Mouse (Mus musculus): ENCODE results near the gene Gtf2h4. TPM values are rescaled to one million over a fixed set of nuclear protein-coding genes. Genes with fewer than 3 reads are reported as not detected.

Gene Gtf2h4
- total RNA-seq, 2 experiments from 2014 or later: 16.9 to 17.4 TPM

DNA sequence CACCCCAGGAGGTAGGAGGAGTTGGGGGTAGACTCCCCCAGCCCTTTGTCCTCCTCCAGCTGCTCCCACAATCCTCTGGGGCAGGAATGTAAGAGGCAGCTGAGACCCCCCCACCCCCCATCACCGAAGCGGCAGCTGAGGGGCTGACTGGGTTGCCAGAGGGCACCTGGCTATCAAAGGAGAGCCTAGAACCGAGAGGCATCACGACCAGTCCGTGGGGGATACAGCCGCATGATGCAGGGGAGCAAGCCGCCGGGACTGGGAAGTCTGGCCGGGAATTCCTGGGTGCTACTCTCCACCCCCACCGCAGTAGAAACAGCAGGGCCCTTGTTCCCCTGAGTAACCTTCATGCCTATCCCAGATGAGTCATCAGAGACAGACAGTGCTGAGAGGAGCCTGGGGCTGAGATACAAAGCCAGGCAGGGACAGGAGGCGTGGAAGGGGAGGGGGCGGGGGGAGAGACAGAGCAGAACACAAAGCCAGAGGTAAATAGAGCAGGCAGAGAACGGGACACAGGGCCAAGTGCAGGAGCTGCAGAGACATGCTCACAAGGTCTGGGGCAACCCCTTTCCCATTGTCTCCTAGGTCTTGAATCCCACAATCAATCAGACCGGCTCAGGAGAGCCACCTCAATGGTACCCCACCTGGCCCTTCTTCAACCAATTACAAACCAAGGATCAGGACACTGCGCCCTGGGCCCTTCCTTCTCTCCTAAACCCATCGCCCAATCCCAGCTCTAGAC, 24.4 kb upstream of the Gtf2h4 start:
- DNase-seq: peak; percentile 10 to 30
- intact Hi-C loops (cut with DNase I): no loop called here

DNA sequence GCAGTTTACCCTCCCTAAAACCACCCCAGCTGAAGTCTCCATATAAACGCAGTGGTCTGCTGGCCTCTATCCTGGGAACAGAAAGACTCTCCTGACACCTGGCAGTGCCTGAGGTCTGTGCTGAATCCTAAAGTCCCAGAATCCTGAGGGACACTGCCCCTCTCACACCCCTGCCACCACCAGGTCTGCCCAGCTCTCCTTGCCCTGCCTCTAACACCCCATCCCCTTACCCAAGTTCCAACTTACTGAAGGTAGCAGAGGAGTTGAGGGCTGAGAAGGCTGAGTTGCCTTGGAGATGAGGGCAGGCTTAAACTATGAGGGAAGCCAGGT, 23.9 kb upstream of the Gtf2h4 start:
- intact Hi-C loops (cut with DNase I): no loop called here
- no peak for DNase-seq

GRCm38 (mm10) chr17:35696691-35697090, 23.2 kb upstream of the Gtf2h4 start:
- intact Hi-C loops (cut with DNase I): no loop called here
- no peak for DNase-seq

- no peak for DNase-seq
- intact Hi-C loops (cut with DNase I): no loop called here
Measured at GRCm38 (mm10) chr17:35695289-35695688, 21.8 kb upstream of the Gtf2h4 start.

GRCm38 (mm10) chr17:35693906-35694305, 20.4 kb upstream of the Gtf2h4 start:
- DNase-seq: no peak
- intact Hi-C loops (cut with DNase I): no loop called here

DNA sequence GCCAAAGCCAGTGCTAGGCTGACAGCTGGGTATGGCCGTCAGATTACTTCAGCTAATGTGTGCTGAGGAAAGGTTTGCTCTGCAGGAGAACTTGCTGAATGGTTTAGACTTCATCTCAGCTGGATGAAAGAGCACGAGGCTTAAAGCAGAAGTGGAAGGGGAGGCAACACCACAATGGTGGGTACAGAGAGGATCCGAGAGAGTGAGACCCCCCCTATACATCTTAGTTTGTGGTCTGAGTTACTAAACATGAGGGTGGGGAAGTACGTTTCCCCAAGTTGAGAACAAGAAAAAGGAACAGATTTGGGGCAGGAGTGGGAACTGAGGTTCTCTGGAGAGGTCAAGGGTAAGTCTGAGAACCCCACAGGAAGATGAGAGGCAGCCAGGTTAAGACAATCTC, 18.8 kb upstream of the Gtf2h4 start:
- intact Hi-C loops (cut with DNase I): no loop called here
- DNase-seq: no peak

DNA sequence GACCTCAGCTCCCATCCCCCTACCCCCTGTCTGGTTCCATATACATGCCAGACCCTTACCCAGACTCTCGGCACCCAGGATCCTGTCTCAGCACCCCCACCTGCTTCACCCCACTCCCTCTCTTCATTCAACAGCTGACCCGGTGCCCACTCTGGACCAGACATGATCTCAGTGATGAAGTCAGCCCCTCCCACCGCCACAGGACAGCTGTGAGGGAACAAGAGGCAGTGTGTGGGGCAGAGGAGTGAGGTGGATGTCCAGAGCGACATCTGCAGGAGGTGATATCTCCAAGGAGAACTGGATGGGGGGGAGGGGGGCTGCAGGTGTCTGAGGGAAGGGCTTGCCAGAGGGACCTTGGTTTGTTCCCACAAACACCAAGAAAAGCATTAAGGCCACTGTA, 18.3 kb upstream of the Gtf2h4 start:
- DNase-seq: no peak
- intact Hi-C loops (cut with DNase I): no loop called here

- intact Hi-C loops (cut with DNase I): no loop called here
- no peak for DNase-seq
Measured at GRCm38 (mm10) chr17:35689936-35690645, 16.6 kb upstream of the Gtf2h4 start.

- DNase-seq: no peak
Measured at GRCm38 (mm10) chr17:35688347-35689175, 15.0 kb upstream of the Gtf2h4 start.

DNA sequence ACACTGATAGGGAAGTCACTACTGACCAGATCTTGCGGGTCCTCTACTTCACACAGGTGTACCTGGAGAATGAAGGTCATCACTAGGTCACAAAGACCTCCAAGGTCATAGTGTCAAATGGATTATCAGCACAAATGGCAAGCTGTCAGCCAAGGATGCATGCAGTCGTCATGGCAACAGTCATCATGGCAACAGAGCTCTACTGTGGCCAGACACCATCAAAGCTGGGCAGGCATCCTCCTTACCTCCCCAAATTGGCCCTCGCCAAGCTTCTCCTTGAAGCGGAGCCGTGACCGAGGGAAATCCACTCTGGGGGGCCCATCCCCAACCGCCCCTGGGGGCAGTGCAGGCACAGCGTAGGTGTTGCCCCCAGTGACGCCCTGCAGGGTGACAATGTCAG, 11.5 kb upstream of the Gtf2h4 start:
- intact Hi-C loops (cut with DNase I): no loop called here
- DNase-seq: no peak

More at GRCm38 (mm10) chr17:35688347-35689175, 15.0 kb upstream of the Gtf2h4 start:
- intact Hi-C loops (cut with DNase I): no loop called here

DNA sequence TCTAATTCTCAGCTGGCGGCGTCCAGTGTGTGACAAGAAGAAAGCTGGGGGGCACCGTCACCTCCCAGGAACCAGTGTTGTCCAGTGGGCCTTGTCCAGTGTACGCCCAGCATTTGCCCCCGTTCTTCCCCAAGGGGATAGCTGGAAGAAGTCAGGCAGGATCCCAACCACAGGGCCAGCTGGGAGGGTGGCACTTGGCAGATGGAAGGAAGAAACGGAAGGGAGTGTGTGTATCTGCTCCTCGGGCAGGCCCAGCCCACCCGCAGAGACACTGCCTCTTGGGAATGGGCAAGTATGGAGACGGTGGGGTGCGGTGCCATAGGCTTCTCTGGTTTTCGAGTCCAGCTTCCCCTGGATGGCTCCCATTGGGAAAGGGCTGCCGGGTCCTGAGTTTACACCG, 8.4 kb upstream of the Gtf2h4 start:
- intact Hi-C loops (cut with DNase I): no loop called here
- no peak for DNase-seq

GRCm38 (mm10) chr17:35680591-35680990, 7.1 kb upstream of the Gtf2h4 start:
- intact Hi-C loops (cut with DNase I): no loop called here

GRCm38 (mm10) chr17:35672527-35672926, 1.0 kb downstream of the Gtf2h4 start:
- intact Hi-C loops (cut with DNase I): loop anchor here (10.0 kb wide), 1 partner anchor 582 kb away; the partner anchor contains the start of gene Rpp21

More at GRCm38 (mm10) chr17:35680591-35680990, 7.1 kb upstream of the Gtf2h4 start:
- DNase-seq: no peak

DNA sequence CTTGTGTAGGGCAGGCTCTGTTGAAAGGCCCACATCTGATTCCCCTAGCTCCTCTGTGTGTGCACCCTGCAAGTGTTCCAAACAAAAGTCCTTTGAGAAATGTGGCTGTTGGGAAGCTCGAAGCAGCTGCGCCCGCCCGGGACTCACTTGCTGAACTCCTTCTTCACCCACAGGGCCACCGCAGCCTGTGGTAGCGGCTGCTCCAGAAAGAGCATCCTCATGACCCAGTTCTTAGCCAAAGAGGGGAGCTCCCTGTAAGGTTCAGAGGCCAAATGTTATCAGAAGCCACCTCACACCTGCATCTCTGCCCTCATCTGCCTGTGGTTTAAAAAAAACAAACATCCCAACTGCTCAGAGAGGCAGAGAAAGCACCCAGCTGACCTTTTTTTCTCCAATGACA, 1.7 kb downstream of the Gtf2h4 start:
- intact Hi-C loops (cut with DNase I): loop anchor here (10.0 kb wide), 1 partner anchor 583 kb away; the partner anchor contains the start of gene Rpp21
- DNase-seq: no peak

More at GRCm38 (mm10) chr17:35672527-35672926, 1.0 kb downstream of the Gtf2h4 start:
- DNase-seq: no peak

GRCm38 (mm10) chr17:35669731-35670130, 3.8 kb downstream of the Gtf2h4 start:
- intact Hi-C loops (cut with DNase I): loop anchor here (10.0 kb wide), 1 partner anchor 585 kb away; the partner anchor contains the start of gene Rpp21

GRCm38 (mm10) chr17:35667334-35668065, 6.0 kb downstream of the Gtf2h4 start, which contains the start of gene Vars2:
TSS of gene Vars2 (minus strand) at chr17:35667592.
- peak; percentile 99 for DNase-seq
- intact Hi-C loops (cut with DNase I): no loop called here

More at GRCm38 (mm10) chr17:35669731-35670130, 3.8 kb downstream of the Gtf2h4 start:
- DNase-seq: no peak

DNA sequence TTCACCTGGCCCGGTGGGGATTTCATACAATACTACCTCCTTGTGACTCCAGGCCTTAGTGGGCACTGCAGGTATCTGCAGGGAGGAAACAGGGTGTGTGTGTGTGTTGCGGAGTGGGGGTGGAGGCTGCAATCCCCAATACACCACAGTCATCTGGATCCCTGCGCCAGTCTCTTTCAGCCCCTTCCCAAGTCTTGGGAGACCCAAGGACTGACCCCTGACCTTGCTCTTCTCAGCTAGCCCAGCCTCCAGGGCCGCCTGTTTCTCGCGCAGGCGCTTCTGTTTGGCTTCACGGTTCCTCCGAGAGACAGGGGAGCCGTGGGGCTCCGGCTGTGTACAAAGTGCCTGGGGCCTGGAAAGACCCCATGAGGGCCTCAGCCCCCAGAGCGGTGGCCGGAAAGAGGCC, 6.7 kb downstream of the Gtf2h4 start:
- DNase-seq: no peak
- intact Hi-C loops (cut with DNase I): no loop called here

- intact Hi-C loops (cut with DNase I): no loop called here
- DNase-seq: no peak
Measured at GRCm38 (mm10) chr17:35665957-35666515, 7.5 kb downstream of the Gtf2h4 start.

GRCm38 (mm10) chr17:35653086-35653485, 20.5 kb downstream of the Gtf2h4 start:
- intact Hi-C loops (cut with DNase I): no loop called here
- DNase-seq: no peak

DNA sequence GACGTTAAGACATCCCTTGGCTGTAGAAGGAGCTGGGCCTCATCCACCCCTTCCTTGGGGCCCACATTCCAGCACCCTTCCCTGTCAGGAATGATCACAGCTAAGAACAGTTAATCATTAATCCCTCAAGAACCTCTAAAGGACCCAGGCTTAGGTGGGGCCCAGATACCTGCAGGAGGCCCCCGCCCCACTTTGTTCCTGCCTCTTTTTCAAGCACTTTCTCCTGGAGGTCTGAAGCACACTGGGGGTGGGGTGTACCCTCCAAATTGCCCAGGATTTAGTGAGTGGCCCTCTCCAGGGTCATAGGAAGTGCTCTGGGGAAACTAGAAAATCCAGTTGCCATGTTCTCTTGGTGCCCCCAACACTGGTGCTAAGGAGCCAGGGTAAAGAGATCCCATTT, 24.1 kb downstream of the Gtf2h4 start:
- no peak for DNase-seq
- intact Hi-C loops (cut with DNase I): no loop called here
